Mouse (Mus musculus) colon, adult 2 months (tissue): ENCODE results near the gene Rfc5. TPM values are rescaled to one million over a fixed set of nuclear protein-coding genes. Genes with fewer than 3 reads are reported as not detected.

Experiments
- polyA plus RNA-seq: library from polyadenylated mRNA; depleted of rRNA; stranded (reverse); fragments of >200 nt; gene quantifications from 2 replicates; pipeline ENCODE4 v1.2.3, GENCODE M21; 2012; rRNA removed

Rfc5 gene
- 15.2 and 16.5 TPM in 2 replicates for polyA plus RNA-seq

DNA sequence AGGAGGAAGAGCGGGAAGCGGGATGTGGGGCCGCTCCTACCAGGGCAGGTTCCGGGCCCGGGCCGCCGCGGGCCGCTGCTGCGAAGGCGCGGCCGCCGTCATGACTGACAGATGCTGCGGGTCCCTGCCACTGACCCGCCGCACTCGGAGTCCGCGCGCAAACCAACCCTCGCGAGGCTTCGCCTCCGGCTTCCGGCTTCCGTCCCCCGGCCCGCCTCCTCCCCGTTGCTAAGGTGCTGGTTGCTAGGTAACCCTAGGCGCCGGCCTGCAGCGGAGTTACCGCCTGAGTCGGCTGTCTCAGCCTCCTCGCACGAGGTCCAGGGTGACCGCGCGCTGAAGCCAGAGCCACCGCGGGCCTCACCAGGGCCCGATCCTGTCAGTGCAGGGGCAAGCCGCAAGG is at the start of gene Rfc5:
Gene Rfc5 (minus strand): TSS at position 171 of the 400 bp plus-strand sequence.

DNA sequence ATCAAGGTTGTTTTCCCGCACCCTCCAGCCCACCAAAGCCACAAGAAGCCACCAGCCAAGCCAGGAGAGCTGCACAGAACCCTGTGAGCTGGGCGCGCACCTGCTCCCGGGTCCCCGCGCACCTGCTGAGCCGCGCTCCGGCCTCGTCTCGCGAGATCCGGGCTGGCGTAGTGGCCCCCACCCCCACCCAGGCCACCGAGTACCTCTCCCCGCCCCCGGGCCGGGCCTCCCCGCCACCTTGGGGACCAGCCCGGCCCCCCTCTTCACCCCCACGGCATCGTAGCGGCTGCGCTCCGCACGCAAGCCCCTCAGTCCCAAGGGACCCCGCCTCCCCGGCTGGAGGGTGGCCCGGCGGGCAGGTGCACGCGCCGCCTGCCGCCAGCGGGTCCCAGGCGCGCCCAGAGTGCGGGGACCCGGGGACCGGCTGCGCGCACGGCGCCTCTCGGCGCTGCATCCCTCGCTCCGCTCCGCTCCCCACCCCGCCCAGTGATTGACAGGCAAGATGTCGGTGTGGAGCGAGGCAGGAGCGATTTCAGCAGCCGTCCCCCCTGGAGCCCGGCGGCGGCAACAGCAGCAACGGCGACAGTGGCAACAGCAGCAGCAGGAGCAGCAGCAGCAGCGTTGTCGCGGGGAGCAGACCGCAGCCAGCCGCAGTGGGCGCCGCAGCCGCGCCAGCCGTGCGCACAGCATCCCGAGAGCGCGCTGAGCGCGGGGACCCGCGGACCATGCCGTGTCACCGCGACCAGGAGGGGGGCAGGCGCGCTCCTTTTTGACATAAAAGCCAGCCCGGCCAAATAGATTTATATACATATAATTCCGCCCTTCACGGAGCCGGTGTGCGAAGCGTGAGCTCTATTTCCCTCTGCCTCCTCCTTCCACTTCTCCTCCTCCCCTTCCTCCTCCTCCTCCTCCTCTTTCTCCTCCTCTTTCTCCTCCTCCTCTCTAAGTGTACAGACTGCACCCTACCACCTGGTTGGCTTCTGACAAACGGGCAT is 25.0 kb upstream of the Rfc5 start, which contains the start of gene Ksr2:
Gene Ksr2 (plus strand): TSS at position 494 of the 995 bp plus-strand sequence.

DNA sequence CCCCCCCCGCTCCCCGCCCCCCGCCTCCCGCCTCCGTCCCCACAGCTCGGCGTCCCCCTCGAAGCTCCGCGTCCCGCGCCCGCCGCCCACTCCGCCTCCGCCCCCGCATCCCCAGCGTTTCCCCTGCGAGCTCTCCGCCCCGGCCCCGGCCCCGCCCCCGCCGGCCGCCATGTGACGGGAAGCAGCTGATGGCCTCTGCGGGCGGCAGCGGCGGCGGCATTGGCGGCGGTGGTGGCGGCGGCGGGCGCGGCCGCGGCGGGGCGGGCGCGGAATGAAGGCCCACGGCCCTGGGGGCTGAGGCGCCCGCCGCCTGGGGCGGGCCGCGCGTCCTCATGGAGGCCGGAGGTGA is 31.7 kb downstream of the Rfc5 start, which contains the start of gene Wsb2:
Gene Wsb2 (plus strand): TSS at position 176 of the 349 bp plus-strand sequence.

Other genes with a start within 250 kb of the Rfc5 start
- 501 and 588 TPM in 2 replicates for gene Pebp1, start 101.4 kb downstream of the Rfc5 start, polyA plus RNA-seq
- gene Vsig10, start 70.0 kb downstream of the Rfc5 start, polyA plus RNA-seq = 133 and 144 TPM in 2 replicates
- 126 and 164 TPM in 2 replicates for gene Wsb2, start 31.7 kb downstream of the Rfc5 start, polyA plus RNA-seq
- 0.14 and 0.15 TPM in 2 replicates for gene Ksr2, start 25.0 kb upstream of the Rfc5 start, polyA plus RNA-seq